Mouse (Mus musculus): Measurements from ENCODE around the gene Gm49388. TPM values are rescaled to one million over a fixed set of nuclear protein-coding genes. Genes with fewer than 3 reads are reported as not detected.

The Gm49388 gene
- polyA plus RNA-seq, 1 experiment: 1.4 TPM

DNA sequence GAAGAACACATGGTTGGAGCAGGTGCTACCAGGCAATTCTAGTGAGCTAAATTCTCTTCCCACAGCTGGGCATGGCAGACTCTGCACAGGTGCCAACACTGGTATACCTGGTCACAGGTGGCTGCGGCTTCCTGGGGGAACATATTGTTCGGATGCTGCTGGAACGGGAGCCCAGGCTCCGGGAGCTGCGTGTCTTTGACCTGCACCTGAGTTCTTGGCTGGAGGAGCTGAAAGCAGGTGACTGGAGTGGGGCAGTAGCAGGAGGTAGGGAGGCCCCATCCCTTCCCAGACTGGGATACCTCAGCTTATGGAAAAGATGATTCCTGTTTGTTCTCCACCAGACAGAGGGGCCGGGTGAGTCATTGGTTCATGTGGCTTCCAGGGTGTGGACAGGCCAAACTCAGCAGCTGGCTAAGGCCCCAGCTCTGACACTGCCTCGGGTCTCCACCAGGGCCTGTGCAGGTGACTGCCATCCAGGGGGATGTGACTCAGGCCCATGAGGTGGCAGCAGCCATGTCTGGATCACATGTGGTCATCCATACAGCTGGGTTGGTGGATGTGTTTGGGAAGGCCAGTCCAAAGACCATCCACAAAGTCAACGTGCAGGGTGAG lies 15.7 kb downstream of the Gm49388 start:
- Histone ChIP-seq H3K4me3 (no peak overlapping the region), H3K36me3 (ENCODE audit: control insufficient read depth, insufficient read depth) (peaks cover 10% of the 10 kb centered on the region)

DNA sequence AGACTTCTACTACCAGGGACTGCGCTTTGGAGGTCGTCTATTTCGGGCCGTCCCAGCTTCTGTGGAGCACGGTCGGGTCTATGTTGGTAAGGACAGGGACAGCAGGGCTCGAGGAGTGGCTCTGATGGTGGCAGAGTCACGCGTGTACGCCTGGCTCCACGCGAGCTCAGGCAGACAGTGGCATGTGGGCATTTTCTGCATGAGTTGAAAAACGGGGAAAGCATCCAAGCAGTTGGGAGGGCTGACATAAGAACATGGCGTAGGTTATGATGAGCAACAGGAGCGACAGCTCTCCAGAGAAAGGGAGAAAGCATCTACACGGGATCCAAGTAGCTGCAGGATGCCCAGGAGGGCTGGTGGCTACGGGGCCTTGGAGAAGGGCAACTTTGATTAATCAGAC lies 16.9 kb downstream of the Gm49388 start:
- no peak overlapping the region for H3K4me2 ChIP-seq (ENCODE audit: low read depth)
- no peak overlapping the region for H3K4me3 ChIP-seq
- H3ac ChIP-seq (ENCODE audit: control insufficient read depth, insufficient read length): no peak overlapping the region
- H3K36me3 ChIP-seq (ENCODE audit: control insufficient read depth, insufficient read depth): peaks cover 10% of the 10 kb centered on the region
- H3K79me2 ChIP-seq (ENCODE audit: control insufficient read depth, insufficient read depth): no peaks in the 10 kb centered on the region
- TF ChIP-seq TCF3 (IDR thresholded peaks at IDR 0.05; ENCODE audit: insufficient read length, low read depth): no peak
- no peak for TF ChIP-seq POLR2AphosphoS2 (IDR thresholded peaks at IDR 0.05; ENCODE audit: insufficient read length, low read depth)
- no peak for TF ChIP-seq TCF12 (IDR thresholded peaks at IDR 0.05; ENCODE audit: insufficient read depth, poor library complexity, severe bottlenecking)
- TF ChIP-seq MYOG (IDR thresholded peaks at IDR 0.05; ENCODE audit: control insufficient read depth in 1 of 3, insufficient read depth in 1 of 3, insufficient read length in 2 of 3, low read depth in 2 of 3): no peak
- TF ChIP-seq USF1 (IDR thresholded peaks at IDR 0.05; ENCODE audit: low read depth): no peak
- TF ChIP-seq MAX (IDR thresholded peaks at IDR 0.05; ENCODE audit: low read depth): no peak
- no peak for TF ChIP-seq E2F4 (IDR thresholded peaks at IDR 0.05; ENCODE audit: insufficient read depth)
- no peak for TF ChIP-seq CEBPB (IDR thresholded peaks at IDR 0.05; ENCODE audit: insufficient read depth, poor library complexity, severe bottlenecking)
- no peak for TF ChIP-seq MYOD1 (IDR thresholded peaks at IDR 0.05; ENCODE audit: control insufficient read depth in 1 of 3, insufficient read length in 2 of 3, low read depth in 2 of 3)
- no peak for TF ChIP-seq SRF (IDR thresholded peaks at IDR 0.05; ENCODE audit: control insufficient read depth, insufficient read length, low read depth)
- no peak for TF ChIP-seq REST (IDR thresholded peaks at IDR 0.05; ENCODE audit: insufficient read depth, insufficient read length)
- no peak for TF ChIP-seq POLR2A (IDR thresholded peaks at IDR 0.05; ENCODE audit: insufficient read length, low read depth)
- H3K27me3 ChIP-seq (ENCODE audit: control insufficient read depth, insufficient read depth, insufficient read length): no peaks in the 10 kb centered on the region

More for the DNA sequence above, 15.7 kb downstream of the Gm49388 start:
- TF ChIP-seq MYOD1 (IDR thresholded peaks at IDR 0.05; ENCODE audit: control insufficient read depth in 1 of 3, insufficient read length in 2 of 3, low read depth in 2 of 3) (no peak), USF1 (IDR thresholded peaks at IDR 0.05; ENCODE audit: low read depth) (no peak), POLR2AphosphoS2 (IDR thresholded peaks at IDR 0.05; ENCODE audit: insufficient read length, low read depth) (no peak), POLR2A (IDR thresholded peaks at IDR 0.05; ENCODE audit: insufficient read length, low read depth) (no peak), CEBPB (IDR thresholded peaks at IDR 0.05; ENCODE audit: insufficient read depth, poor library complexity, severe bottlenecking) (no peak), MYOG (IDR thresholded peaks at IDR 0.05; ENCODE audit: control insufficient read depth in 1 of 3, insufficient read depth in 1 of 3, insufficient read length in 2 of 3, low read depth in 2 of 3) (peak in 1 of 3 experiments; percentile 4)
- Histone ChIP-seq H3K4me2 (ENCODE audit: low read depth) (peak overlapping the region; percentile 74), H3K79me2 (ENCODE audit: control insufficient read depth, insufficient read depth) (no peaks in the 10 kb centered on the region), H3K27me3 (ENCODE audit: control insufficient read depth, insufficient read depth, insufficient read length) (no peaks in the 10 kb centered on the region), H3ac (ENCODE audit: control insufficient read depth, insufficient read length) (no peak overlapping the region)

DNA sequence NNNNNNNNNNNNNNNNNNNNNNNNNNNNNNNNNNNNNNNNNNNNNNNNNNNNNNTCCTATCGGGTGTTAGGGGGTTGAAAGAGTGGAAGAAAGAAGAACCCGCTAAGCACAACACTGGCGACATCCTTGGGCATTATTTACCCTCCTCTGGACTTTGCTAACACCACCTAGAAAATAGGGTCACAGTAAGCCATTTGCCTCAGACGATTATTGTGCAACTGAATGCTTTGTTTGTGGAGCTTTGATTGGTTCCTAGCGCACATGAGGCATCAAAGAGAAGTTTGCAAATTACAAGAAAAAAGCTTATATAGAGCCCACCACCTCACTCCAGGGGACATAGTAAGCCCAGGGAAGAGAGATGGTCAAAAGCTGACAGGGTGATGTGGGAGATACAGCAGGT lies 23.4 kb downstream of the Gm49388 start:
- Histone ChIP-seq H3K27me3 (ENCODE audit: control insufficient read depth, insufficient read depth, insufficient read length) (no peaks in the 10 kb centered on the region), H3K36me3 (ENCODE audit: control insufficient read depth, insufficient read depth) (no peaks in the 10 kb centered on the region), H3K4me2 (ENCODE audit: low read depth) (no peak overlapping the region), H3K79me2 (ENCODE audit: control insufficient read depth, insufficient read depth) (no peaks in the 10 kb centered on the region), H3K4me3 (no peak overlapping the region), H3ac (ENCODE audit: control insufficient read depth, insufficient read length) (no peak overlapping the region)
- TF ChIP-seq USF1 (IDR thresholded peaks at IDR 0.05; ENCODE audit: low read depth) (no peak), MYOD1 (IDR thresholded peaks at IDR 0.05; ENCODE audit: control insufficient read depth in 1 of 3, insufficient read length in 2 of 3, low read depth in 2 of 3) (no peak), TCF3 (IDR thresholded peaks at IDR 0.05; ENCODE audit: insufficient read length, low read depth) (no peak), POLR2A (IDR thresholded peaks at IDR 0.05; ENCODE audit: insufficient read length, low read depth) (no peak), POLR2AphosphoS2 (IDR thresholded peaks at IDR 0.05; ENCODE audit: insufficient read length, low read depth) (no peak), E2F4 (IDR thresholded peaks at IDR 0.05; ENCODE audit: insufficient read depth) (no peak), TCF12 (IDR thresholded peaks at IDR 0.05; ENCODE audit: insufficient read depth, poor library complexity, severe bottlenecking) (no peak), SRF (IDR thresholded peaks at IDR 0.05; ENCODE audit: control insufficient read depth, insufficient read length, low read depth) (no peak), MYOG (IDR thresholded peaks at IDR 0.05; ENCODE audit: control insufficient read depth in 1 of 3, insufficient read depth in 1 of 3, insufficient read length in 2 of 3, low read depth in 2 of 3) (no peak), CEBPB (IDR thresholded peaks at IDR 0.05; ENCODE audit: insufficient read depth, poor library complexity, severe bottlenecking) (no peak), MAX (IDR thresholded peaks at IDR 0.05; ENCODE audit: low read depth) (no peak), REST (IDR thresholded peaks at IDR 0.05; ENCODE audit: insufficient read depth, insufficient read length) (no peak)

DNA sequence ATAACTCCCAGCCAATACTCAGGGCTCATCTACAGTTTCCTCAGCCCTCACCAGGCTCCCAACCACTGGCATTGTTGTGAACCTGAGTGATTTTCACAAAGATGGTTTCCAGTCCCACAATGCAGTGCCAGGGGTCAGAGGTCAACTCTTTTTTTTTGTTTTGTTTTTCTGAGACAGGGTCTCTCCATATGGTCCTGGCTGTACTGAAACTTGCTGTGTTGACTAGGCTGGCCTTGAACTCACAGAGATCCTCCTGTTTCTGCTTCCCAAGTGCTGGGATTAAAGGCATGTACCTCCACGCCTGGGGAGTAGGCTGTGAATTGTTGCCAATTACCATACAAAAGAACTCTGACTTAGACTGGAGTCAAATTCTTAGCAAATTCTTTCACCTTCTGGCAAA lies 24.4 kb downstream of the Gm49388 start:
- no peak overlapping the region for H3ac ChIP-seq (ENCODE audit: control insufficient read depth, insufficient read length)
- H3K79me2 ChIP-seq (ENCODE audit: control insufficient read depth, insufficient read depth): no peaks in the 10 kb centered on the region
- H3K4me2 ChIP-seq (ENCODE audit: low read depth): no peak overlapping the region
- H3K27me3 ChIP-seq (ENCODE audit: control insufficient read depth, insufficient read depth, insufficient read length): no peaks in the 10 kb centered on the region
- no peak for TF ChIP-seq POLR2AphosphoS2 (IDR thresholded peaks at IDR 0.05; ENCODE audit: insufficient read length, low read depth)
- TF ChIP-seq USF1 (IDR thresholded peaks at IDR 0.05; ENCODE audit: low read depth): no peak
- TF ChIP-seq MYOD1 (IDR thresholded peaks at IDR 0.05; ENCODE audit: control insufficient read depth in 1 of 3, insufficient read length in 2 of 3, low read depth in 2 of 3): no peak
- no peak for TF ChIP-seq CEBPB (IDR thresholded peaks at IDR 0.05; ENCODE audit: insufficient read depth, poor library complexity, severe bottlenecking)
- no peak overlapping the region for H3K4me3 ChIP-seq
- H3K36me3 ChIP-seq (ENCODE audit: control insufficient read depth, insufficient read depth): no peaks in the 10 kb centered on the region

DNA sequence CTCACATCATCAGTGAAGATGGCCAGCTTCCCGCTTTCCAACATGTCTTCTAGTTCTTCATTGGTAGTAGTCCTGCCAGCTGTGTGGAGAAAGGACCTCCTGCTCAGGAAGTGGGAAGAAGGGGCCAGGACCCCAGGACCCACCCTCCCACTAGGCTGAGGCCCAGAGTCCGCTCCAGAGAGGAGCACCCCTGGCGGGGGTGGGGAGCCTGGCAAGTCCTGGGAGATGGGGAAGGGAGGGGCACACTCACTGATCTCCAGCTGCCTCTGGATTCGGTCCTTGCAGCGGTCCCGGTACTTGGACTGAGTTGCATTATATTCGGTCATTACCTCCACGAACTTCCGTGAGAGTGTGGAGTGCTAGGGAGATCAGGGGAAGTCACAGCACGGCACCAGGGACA lies 25.2 kb downstream of the Gm49388 start:
- Histone ChIP-seq H3ac (ENCODE audit: control insufficient read depth, insufficient read length) (no peak overlapping the region), H3K27me3 (ENCODE audit: control insufficient read depth, insufficient read depth, insufficient read length) (no peaks in the 10 kb centered on the region), H3K4me3 (no peak overlapping the region), H3K36me3 (ENCODE audit: control insufficient read depth, insufficient read depth) (no peaks in the 10 kb centered on the region), H3K4me2 (ENCODE audit: low read depth) (no peak overlapping the region), H3K79me2 (ENCODE audit: control insufficient read depth, insufficient read depth) (no peaks in the 10 kb centered on the region)
- TF ChIP-seq E2F4 (IDR thresholded peaks at IDR 0.05; ENCODE audit: insufficient read depth) (no peak), CEBPB (IDR thresholded peaks at IDR 0.05; ENCODE audit: insufficient read depth, poor library complexity, severe bottlenecking) (no peak)

All from myocyte (in vitro differentiated cells).